Mouse (Mus musculus): ENCODE results near the gene Parvg. TPM values are rescaled to one million over a fixed set of nuclear protein-coding genes. Genes with fewer than 3 reads are reported as not detected.

The Parvg gene
- polyA plus RNA-seq, 1 experiment = 0.26 TPM

DNA sequence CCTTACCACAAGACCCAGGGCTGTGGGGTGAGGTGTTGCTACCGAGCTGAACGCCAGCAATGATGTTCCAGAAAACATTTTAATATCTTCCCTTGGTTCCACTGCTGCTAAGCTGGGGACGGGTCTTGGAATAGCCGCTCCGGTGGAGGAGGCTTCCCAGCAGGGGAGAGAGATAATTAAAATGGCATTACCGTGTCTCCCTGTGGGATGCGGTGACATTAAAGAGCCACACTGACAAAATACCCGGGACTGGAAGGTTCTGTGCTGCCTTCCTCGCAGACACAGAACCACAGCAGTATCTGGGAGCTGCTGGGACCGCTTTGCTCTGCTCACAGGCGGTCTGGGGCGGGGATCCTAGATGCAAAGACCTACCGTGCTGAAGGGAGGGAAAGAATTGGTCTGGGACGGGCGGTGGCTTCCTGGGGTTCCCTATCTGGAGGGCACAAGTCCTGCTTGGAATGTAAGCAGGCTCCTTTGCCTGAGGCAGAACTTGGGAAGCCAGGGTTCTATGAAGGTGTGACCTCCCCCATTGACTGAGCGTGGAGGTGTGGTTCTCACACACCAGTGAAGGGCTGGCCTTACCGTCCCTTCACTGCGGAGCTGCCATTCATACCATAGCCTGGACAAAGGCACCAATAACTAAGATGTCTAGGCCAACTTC is 9.3 kb upstream of the Parvg start:
- Histone ChIP-seq H3K36me3 (ENCODE audit: control insufficient read depth) (peaks cover 22% of the 10 kb centered on the region), H3K9me3 (ENCODE audit: control insufficient read depth, low read length) (no peaks in the 10 kb centered on the region), H3K4me3 (replicated peaks) (no peak overlapping the region), H3K4me1 (ENCODE audit: control insufficient read depth) (peaks cover 32% of the 10 kb centered on the region), H3K27me3 (ENCODE audit: control insufficient read depth) (no peaks in the 10 kb centered on the region)
- TF ChIP-seq TAL1 (IDR thresholded peaks at IDR 0.05; ENCODE audit: low read length) (no peak), GATA1 (IDR thresholded peaks at IDR 0.05; ENCODE audit: low read length) (no peak)

GRCm38 (mm10) chr15:84315276-84316046 is 8.4 kb upstream of the Parvg start:
- Histone ChIP-seq H3K27me3 (ENCODE audit: control insufficient read depth) (no peaks in the 10 kb centered on the region), H3K4me1 (ENCODE audit: control insufficient read depth) (peaks cover 28% of the 10 kb centered on the region), H3K4me3 (replicated peaks) (no peak overlapping the region), H3K9me3 (ENCODE audit: control insufficient read depth, low read length) (no peaks in the 10 kb centered on the region), H3K36me3 (ENCODE audit: control insufficient read depth) (peaks cover 18% of the 10 kb centered on the region)
- TF ChIP-seq TAL1 (IDR thresholded peaks at IDR 0.05; ENCODE audit: low read length) (no peak), GATA1 (IDR thresholded peaks at IDR 0.05; ENCODE audit: low read length) (no peak)

GRCm38 (mm10) chr15:84319393-84319792 is 4.4 kb upstream of the Parvg start:
- TF ChIP-seq GATA1 (IDR thresholded peaks at IDR 0.05; ENCODE audit: low read length) (no peak), TAL1 (IDR thresholded peaks at IDR 0.05; ENCODE audit: low read length) (no peak)
- Histone ChIP-seq H3K36me3 (ENCODE audit: control insufficient read depth) (no peaks in the 10 kb centered on the region; the same call in 1 of the 2 replicates), H3K9me3 (ENCODE audit: control insufficient read depth, low read length) (no peaks in the 10 kb centered on the region), H3K4me1 (ENCODE audit: control insufficient read depth) (no peaks in the 10 kb centered on the region), H3K27me3 (ENCODE audit: control insufficient read depth) (no peaks in the 10 kb centered on the region), H3K4me3 (replicated peaks) (no peak overlapping the region)

- Histone ChIP-seq H3K4me1 (ENCODE audit: control insufficient read depth) (no peaks in the 10 kb centered on the region), H3K4me3 (replicated peaks) (no peak overlapping the region), H3K36me3 (ENCODE audit: control insufficient read depth) (no peaks in the 10 kb centered on the region), H3K27me3 (ENCODE audit: control insufficient read depth) (no peaks in the 10 kb centered on the region), H3K9me3 (ENCODE audit: control insufficient read depth, low read length) (no peaks in the 10 kb centered on the region)
- TF ChIP-seq GATA1 (IDR thresholded peaks at IDR 0.05; ENCODE audit: low read length) (no peak), TAL1 (IDR thresholded peaks at IDR 0.05; ENCODE audit: low read length) (no peak)
These were observed 2.2 kb upstream of the Parvg start for GRCm38 (mm10) chr15:84321544-84322174.

DNA sequence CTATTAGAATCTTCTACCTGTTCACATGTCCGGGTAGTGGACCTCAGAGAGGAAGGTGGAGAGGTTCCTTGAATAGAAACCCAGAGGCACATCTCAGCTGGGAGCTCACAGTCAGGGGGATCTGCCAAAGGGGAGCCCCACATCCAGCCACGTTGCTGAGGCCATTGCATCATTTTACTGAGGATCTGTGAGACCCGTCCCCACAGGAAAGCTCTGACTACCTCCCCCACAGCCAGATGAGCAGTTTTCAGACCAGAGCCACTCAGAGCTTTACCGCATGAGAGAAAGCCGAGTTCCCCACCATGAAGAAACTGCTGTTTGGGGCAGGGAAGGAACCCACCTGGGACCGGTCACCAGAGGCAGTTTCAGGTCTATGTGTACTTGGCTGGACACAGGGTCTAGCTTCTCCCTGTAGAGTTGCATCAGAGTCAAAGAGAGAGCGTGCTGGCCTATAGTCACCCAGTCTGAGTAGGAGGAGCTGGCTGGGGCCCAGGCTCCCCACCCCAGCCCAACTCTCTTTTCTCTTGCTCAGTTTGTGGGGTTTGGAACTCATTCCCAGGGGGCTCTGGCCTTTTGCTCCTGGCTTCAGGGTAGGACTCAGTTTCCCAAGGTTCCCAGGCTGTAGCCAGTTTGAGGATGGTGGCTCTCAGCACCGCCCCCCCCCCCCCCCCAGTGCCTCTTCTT is 1.2 kb downstream of the Parvg start:
- Histone ChIP-seq H3K36me3 (ENCODE audit: control insufficient read depth) (no peaks in the 10 kb centered on the region), H3K4me3 (replicated peaks) (peak overlapping the region; percentile 23), H3K9me3 (ENCODE audit: control insufficient read depth, low read length) (no peaks in the 10 kb centered on the region), H3K27me3 (ENCODE audit: control insufficient read depth) (no peaks in the 10 kb centered on the region), H3K4me1 (ENCODE audit: control insufficient read depth) (no peaks in the 10 kb centered on the region)
- TF ChIP-seq TAL1 (IDR thresholded peaks at IDR 0.05; ENCODE audit: low read length) = no peak

GRCm38 (mm10) chr15:84325736-84326135 is 1.9 kb downstream of the Parvg start:
- H3K9me3 ChIP-seq (ENCODE audit: control insufficient read depth, low read length) = no peaks in the 10 kb centered on the region
- no peaks in the 10 kb centered on the region for H3K27me3 ChIP-seq (ENCODE audit: control insufficient read depth)
- H3K4me1 ChIP-seq (ENCODE audit: control insufficient read depth) = no peaks in the 10 kb centered on the region
- TF ChIP-seq TAL1 (IDR thresholded peaks at IDR 0.05; ENCODE audit: low read length) (no peak), GATA1 (IDR thresholded peaks at IDR 0.05; ENCODE audit: low read length) (no peak)
- no peaks in the 10 kb centered on the region for H3K36me3 ChIP-seq (ENCODE audit: control insufficient read depth)
- no peak overlapping the region for H3K4me3 ChIP-seq (replicated peaks)

DNA sequence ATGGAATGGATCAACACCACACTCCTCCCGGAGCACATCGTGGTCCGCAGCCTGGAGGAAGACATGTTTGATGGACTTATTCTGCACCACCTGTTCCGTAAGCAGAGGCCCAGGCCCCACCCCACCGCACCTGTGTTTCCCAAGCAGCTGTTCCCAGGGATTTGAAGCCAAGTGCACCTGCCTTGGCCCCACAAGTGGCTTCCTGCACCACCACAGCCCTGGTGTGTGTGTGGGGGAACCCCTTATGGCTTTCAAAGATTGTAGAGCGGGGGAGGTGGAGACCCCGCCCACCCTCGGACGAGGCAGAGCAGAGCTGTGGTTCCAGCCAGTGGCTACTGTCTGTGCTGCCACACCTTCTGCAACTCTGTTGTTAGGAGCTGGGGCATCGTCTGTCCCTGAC is 5.0 kb downstream of the Parvg start:
- Histone ChIP-seq H3K27me3 (ENCODE audit: control insufficient read depth) (no peaks in the 10 kb centered on the region), H3K36me3 (ENCODE audit: control insufficient read depth) (no peaks in the 10 kb centered on the region), H3K9me3 (ENCODE audit: control insufficient read depth, low read length) (no peaks in the 10 kb centered on the region), H3K4me1 (ENCODE audit: control insufficient read depth) (no peaks in the 10 kb centered on the region), H3K4me3 (replicated peaks) (no peak overlapping the region)
- TF ChIP-seq TAL1 (IDR thresholded peaks at IDR 0.05; ENCODE audit: low read length) (no peak), GATA1 (IDR thresholded peaks at IDR 0.05; ENCODE audit: low read length) (no peak)

- TF ChIP-seq GATA1 (IDR thresholded peaks at IDR 0.05; ENCODE audit: low read length) = no peak
- TF ChIP-seq TAL1 (IDR thresholded peaks at IDR 0.05; ENCODE audit: low read length) = no peak
These were observed 6.1 kb downstream of the Parvg start for GRCm38 (mm10) chr15:84329940-84330339.

More at GRCm38 (mm10) chr15:84329940-84330339, 6.1 kb downstream of the Parvg start:
- no peaks in the 10 kb centered on the region for H3K4me1 ChIP-seq (ENCODE audit: control insufficient read depth)
- H3K27me3 ChIP-seq (ENCODE audit: control insufficient read depth) = no peaks in the 10 kb centered on the region
- H3K9me3 ChIP-seq (ENCODE audit: control insufficient read depth, low read length) = no peaks in the 10 kb centered on the region
- H3K36me3 ChIP-seq (ENCODE audit: control insufficient read depth) = no peaks in the 10 kb centered on the region
- no peak overlapping the region for H3K4me3 ChIP-seq (replicated peaks)

Measured in erythroblast, embryonic 14.5 days (primary cell).